Mouse (Mus musculus): ENCODE data around the gene Olfr1373. TPM values are rescaled to one million over a fixed set of nuclear protein-coding genes. Genes with fewer than 3 reads are reported as not detected.
A peak's percentile ranks its signal among the peaks of the same experiment; 100 is the strongest.
"Not testable (repeated sequence)": the region's sequence is repeated elsewhere in the genome, so short reads cannot be mapped to it uniquely, and the experiment has no call there.

Gene Olfr1373
- not detected in 2 replicates for polyA plus RNA-seq (2015; fragmentation: Nextera tagmentation; extraction: Ambion mirVana)

- H3K27ac ChIP-seq (ENCODE audit: low read length); H3K9me3 ChIP-seq (ENCODE audit: control insufficient read depth, low read length); ATAC-seq (ENCODE audit: low read depth); H3K4me1 ChIP-seq (replicated peaks; ENCODE audit: control insufficient read depth, insufficient read depth, low read length); H3K27me3 ChIP-seq (ENCODE audit: control insufficient read depth, insufficient read depth, low read depth, low read length); H3K4me3 ChIP-seq (ENCODE audit: low read length); H3K36me3 ChIP-seq (ENCODE audit: control insufficient read depth, insufficient read depth, low read length); H3K4me2 ChIP-seq (ENCODE audit: low read depth, low read length); H3K9ac ChIP-seq (ENCODE audit: low read length): not testable (repeated sequence)
- 40% methylated on average over 1 of the region's 1 CpGs for WGBS
These were observed at the start of gene Olfr1373 for GRCm38 (mm10) chr11:52145428-52145827. Gene Olfr1373 (minus strand): TSS chr11:52145528.

- H3K27me3 ChIP-seq (ENCODE audit: control insufficient read depth, insufficient read depth, low read depth, low read length); ATAC-seq (ENCODE audit: low read depth); H3K4me1 ChIP-seq (replicated peaks; ENCODE audit: control insufficient read depth, insufficient read depth, low read length); H3K4me2 ChIP-seq (ENCODE audit: low read depth, low read length); H3K9ac ChIP-seq (ENCODE audit: low read length); H3K9me3 ChIP-seq (ENCODE audit: control insufficient read depth, low read length); H3K36me3 ChIP-seq (ENCODE audit: control insufficient read depth, insufficient read depth, low read length); H3K4me3 ChIP-seq (ENCODE audit: low read length); H3K27ac ChIP-seq (ENCODE audit: low read length): not testable (repeated sequence)
- 85% methylated on average over 4 of the region's 4 CpGs for WGBS
These were observed 35.3 kb upstream of the Olfr1373 start for GRCm38 (mm10) chr11:52180651-52181050.

GRCm38 (mm10) chr11:52179897-52180296 lies 34.6 kb upstream of the Olfr1373 start:
- H3K4me3 ChIP-seq (ENCODE audit: low read length); H3K27me3 ChIP-seq (ENCODE audit: control insufficient read depth, insufficient read depth, low read depth, low read length); H3K36me3 ChIP-seq (ENCODE audit: control insufficient read depth, insufficient read depth, low read length); H3K27ac ChIP-seq (ENCODE audit: low read length); H3K4me1 ChIP-seq (replicated peaks; ENCODE audit: control insufficient read depth, insufficient read depth, low read length); H3K4me2 ChIP-seq (ENCODE audit: low read depth, low read length); H3K9ac ChIP-seq (ENCODE audit: low read length); ATAC-seq (ENCODE audit: low read depth); H3K9me3 ChIP-seq (ENCODE audit: control insufficient read depth, low read length): not testable (repeated sequence)
- 80% methylated on average over 1 of the region's 3 CpGs for WGBS

GRCm38 (mm10) chr11:52168461-52168860 lies 23.1 kb upstream of the Olfr1373 start:
- Histone ChIP-seq H3K4me3 (ENCODE audit: low read length) (peak overlapping the region; percentile 58), H3K4me1 (replicated peaks; ENCODE audit: control insufficient read depth, insufficient read depth, low read length) (no peaks in the 10 kb centered on the region), H3K9me3 (ENCODE audit: control insufficient read depth, low read length) (no peaks in the 10 kb centered on the region), H3K27me3 (ENCODE audit: control insufficient read depth, insufficient read depth, low read depth, low read length) (peaks cover 2% of the 10 kb centered on the region; the same call in 1 of the 2 replicates), H3K36me3 (ENCODE audit: control insufficient read depth, insufficient read depth, low read length) (no peaks in the 10 kb centered on the region), H3K27ac (ENCODE audit: low read length) (no peak overlapping the region), H3K9ac (ENCODE audit: low read length) (peak overlapping the region; percentile 47), H3K4me2 (ENCODE audit: low read depth, low read length) (peak overlapping the region; percentile 79)
- 5% methylated on average over 12 of the region's 12 CpGs for WGBS
- peak; percentile 49 for ATAC-seq (ENCODE audit: low read depth)

- peak overlapping the region; percentile 58 for H3K4me3 ChIP-seq (ENCODE audit: low read length)
- H3K4me1 ChIP-seq (replicated peaks; ENCODE audit: control insufficient read depth, insufficient read depth, low read length); H3K27me3 ChIP-seq (ENCODE audit: control insufficient read depth, insufficient read depth, low read depth, low read length); H3K27ac ChIP-seq (ENCODE audit: low read length); H3K36me3 ChIP-seq (ENCODE audit: control insufficient read depth, insufficient read depth, low read length); H3K9me3 ChIP-seq (ENCODE audit: control insufficient read depth, low read length): not testable (repeated sequence)
- peak overlapping the region; percentile 79 for H3K4me2 ChIP-seq (ENCODE audit: low read depth, low read length)
- ATAC-seq (ENCODE audit: low read depth) = peak; percentile 96
- under 1% methylated on average over 20 of the region's 42 CpGs for WGBS
- peak overlapping the region; percentile 61 for H3K9ac ChIP-seq (ENCODE audit: low read length)
These were observed 22.6 kb upstream of the Olfr1373 start for GRCm38 (mm10) chr11:52167901-52168302.

GRCm38 (mm10) chr11:52167126-52167525 lies 21.8 kb upstream of the Olfr1373 start:
- no peak for ATAC-seq (ENCODE audit: low read depth)
- Histone ChIP-seq H3K4me1 (replicated peaks; ENCODE audit: control insufficient read depth, insufficient read depth, low read length) (no peaks in the 10 kb centered on the region), H3K4me3 (ENCODE audit: low read length) (peak overlapping the region; percentile 58), H3K36me3 (ENCODE audit: control insufficient read depth, insufficient read depth, low read length) (no peaks in the 10 kb centered on the region), H3K9me3 (ENCODE audit: control insufficient read depth, low read length) (no peaks in the 10 kb centered on the region), H3K27me3 (ENCODE audit: control insufficient read depth, insufficient read depth, low read depth, low read length) (peaks cover 2% of the 10 kb centered on the region; the same call in 1 of the 2 replicates), H3K4me2 (ENCODE audit: low read depth, low read length) (peak overlapping the region; percentile 79), H3K27ac (ENCODE audit: low read length) (no peak overlapping the region), H3K9ac (ENCODE audit: low read length) (no peak overlapping the region)
- under 1% methylated on average over 21 of the region's 21 CpGs for WGBS

GRCm38 (mm10) chr11:52163926-52164325 lies 18.6 kb upstream of the Olfr1373 start:
- H3K9me3 ChIP-seq (ENCODE audit: control insufficient read depth, low read length) = no peaks in the 10 kb centered on the region
- no peaks in the 10 kb centered on the region for H3K4me1 ChIP-seq (replicated peaks; ENCODE audit: control insufficient read depth, insufficient read depth, low read length)
- no peak overlapping the region for H3K9ac ChIP-seq (ENCODE audit: low read length)
- H3K4me3 ChIP-seq (ENCODE audit: low read length) = no peak overlapping the region
- no peak overlapping the region for H3K4me2 ChIP-seq (ENCODE audit: low read depth, low read length)
- peaks cover 2% of the 10 kb centered on the region; the same call in 1 of the 2 replicates for H3K27me3 ChIP-seq (ENCODE audit: control insufficient read depth, insufficient read depth, low read depth, low read length)
- ATAC-seq (ENCODE audit: low read depth) = 0 out of 2 replicates have a peak, but pooled peaks have one; percentile 24
- H3K27ac ChIP-seq (ENCODE audit: low read length) = no peak overlapping the region
- H3K36me3 ChIP-seq (ENCODE audit: control insufficient read depth, insufficient read depth, low read length) = no peaks in the 10 kb centered on the region
- 33% methylated on average over 10 of the region's 10 CpGs for WGBS

- H3K4me1 ChIP-seq (replicated peaks; ENCODE audit: control insufficient read depth, insufficient read depth, low read length); H3K4me3 ChIP-seq (ENCODE audit: low read length); H3K9ac ChIP-seq (ENCODE audit: low read length); H3K9me3 ChIP-seq (ENCODE audit: control insufficient read depth, low read length); H3K27ac ChIP-seq (ENCODE audit: low read length); H3K36me3 ChIP-seq (ENCODE audit: control insufficient read depth, insufficient read depth, low read length); H3K4me2 ChIP-seq (ENCODE audit: low read depth, low read length); H3K27me3 ChIP-seq (ENCODE audit: control insufficient read depth, insufficient read depth, low read depth, low read length): not testable (repeated sequence)
- WGBS = 29% methylated on average over 4 of the region's 4 CpGs
- ATAC-seq (ENCODE audit: low read depth) = peak; percentile 76
These were observed 1.7 kb downstream of the Olfr1373 start for GRCm38 (mm10) chr11:52143675-52144074.

- 80% methylated on average over 7 of the region's 7 CpGs for WGBS
- Histone ChIP-seq H3K4me3 (ENCODE audit: low read length) (no peak overlapping the region), H3K36me3 (ENCODE audit: control insufficient read depth, insufficient read depth, low read length) (no peaks in the 10 kb centered on the region), H3K4me1 (replicated peaks; ENCODE audit: control insufficient read depth, insufficient read depth, low read length) (0 out of 2 replicates have a peak, but pooled peaks cover 9% of the 10 kb centered on the region), H3K27me3 (ENCODE audit: control insufficient read depth, insufficient read depth, low read depth, low read length) (no peaks in the 10 kb centered on the region), H3K9me3 (ENCODE audit: control insufficient read depth, low read length) (peaks cover 2% of the 10 kb centered on the region; the same call in 1 of the 2 replicates), H3K4me2 (ENCODE audit: low read depth, low read length) (no peak overlapping the region), H3K27ac (ENCODE audit: low read length) (peak overlapping the region; percentile 66), H3K9ac (ENCODE audit: low read length) (no peak overlapping the region)
- ATAC-seq (ENCODE audit: low read depth) = no peak
These were observed 14.8 kb downstream of the Olfr1373 start for GRCm38 (mm10) chr11:52130451-52131068.

All from lung, embryonic 16.5 days (tissue).